Mouse (Mus musculus): ENCODE measurements at regions not wholly inside any gene's neighbourhood (a gene's known extent, or its start where the extent isn't known, plus 50 kb on each side); places are given as distances from the start of the nearest gene placed in this dataset.

GRCm38 (mm10) chr2:148320896-148321295 is 74.2 kb upstream of the Sstr4 start:
- Histone ChIP-seq H3K27ac (ENCODE audit: low read depth, low read length) (no peak overlapping the region), H3K27me3 (ENCODE audit: insufficient read depth, low read length) (no peaks in the 10 kb centered on the region), H3K9me3 (ENCODE audit: low read length) (no peaks in the 10 kb centered on the region), H3K4me1 (ENCODE audit: insufficient read depth) (no peaks in the 10 kb centered on the region), H3K4me3 (ENCODE audit: low read depth, low read length) (no peak overlapping the region), H3K36me3 (ENCODE audit: insufficient read depth) (no peaks in the 10 kb centered on the region), H3K9ac (no peak overlapping the region), H3K4me2 (ENCODE audit: low read depth) (no peak overlapping the region)
- WGBS: 66% methylated on average over 1 of the region's 1 CpGs
- DNase-seq (peak; percentile 18), ATAC-seq (peak; percentile 40; the same call in 1 of the 2 replicates)
- no peak for TF ChIP-seq CTCF (IDR thresholded peaks at IDR 0.05; ENCODE audit: low read depth)

- WGBS: 93% methylated on average over 3 of the region's 3 CpGs
These were observed 69.8 kb upstream of the Sstr4 start for GRCm38 (mm10) chr2:148325362-148325761.

GRCm38 (mm10) chr2:148325854-148326387 is 69.2 kb upstream of the Sstr4 start:
- no peak for ATAC-seq
- no peaks in the 10 kb centered on the region for H3K4me1 ChIP-seq (ENCODE audit: insufficient read depth)
- no peak for DNase-seq
- H3K4me2 ChIP-seq (ENCODE audit: low read depth): no peak overlapping the region
- WGBS: 78% methylated on average over 4 of the region's 4 CpGs
- H3K27ac ChIP-seq (ENCODE audit: low read depth, low read length): no peak overlapping the region
- H3K4me3 ChIP-seq (ENCODE audit: low read depth, low read length): no peak overlapping the region
- H3K9ac ChIP-seq: no peak overlapping the region
- H3K36me3 ChIP-seq (ENCODE audit: insufficient read depth): no peaks in the 10 kb centered on the region
- H3K9me3 ChIP-seq (ENCODE audit: low read length): no peaks in the 10 kb centered on the region
- no peak for TF ChIP-seq CTCF (IDR thresholded peaks at IDR 0.05; ENCODE audit: low read depth)
- no peaks in the 10 kb centered on the region for H3K27me3 ChIP-seq (ENCODE audit: insufficient read depth, low read length)

More at GRCm38 (mm10) chr2:148325362-148325761, 69.8 kb upstream of the Sstr4 start:
- Histone ChIP-seq H3K36me3 (ENCODE audit: insufficient read depth) (no peaks in the 10 kb centered on the region), H3K4me3 (ENCODE audit: low read depth, low read length) (no peak overlapping the region), H3K27ac (ENCODE audit: low read depth, low read length) (no peak overlapping the region), H3K9me3 (ENCODE audit: low read length) (no peaks in the 10 kb centered on the region), H3K4me1 (ENCODE audit: insufficient read depth) (no peaks in the 10 kb centered on the region), H3K4me2 (ENCODE audit: low read depth) (no peak overlapping the region), H3K9ac (no peak overlapping the region), H3K27me3 (ENCODE audit: insufficient read depth, low read length) (no peaks in the 10 kb centered on the region)
- DNase-seq: no peak
- ATAC-seq: no peak
- no peak for TF ChIP-seq CTCF (IDR thresholded peaks at IDR 0.05; ENCODE audit: low read depth)

- Histone ChIP-seq H3K9me3 (ENCODE audit: low read length) (no peaks in the 10 kb centered on the region), H3K9ac (no peak overlapping the region), H3K27me3 (ENCODE audit: insufficient read depth, low read length) (no peaks in the 10 kb centered on the region), H3K36me3 (ENCODE audit: insufficient read depth) (no peaks in the 10 kb centered on the region), H3K27ac (ENCODE audit: low read depth, low read length) (no peak overlapping the region), H3K4me3 (ENCODE audit: low read depth, low read length) (no peak overlapping the region), H3K4me1 (ENCODE audit: insufficient read depth) (no peaks in the 10 kb centered on the region), H3K4me2 (ENCODE audit: low read depth) (no peak overlapping the region)
- DNase-seq: no peak
- TF ChIP-seq CTCF (IDR thresholded peaks at IDR 0.05; ENCODE audit: low read depth): no peak
- 78% methylated on average over 2 of the region's 2 CpGs for WGBS
- no peak for ATAC-seq
These were observed 68.7 kb upstream of the Sstr4 start for GRCm38 (mm10) chr2:148326414-148326813.

GRCm38 (mm10) chr2:148327552-148327951 is 67.6 kb upstream of the Sstr4 start:
- 86% methylated on average over 1 of the region's 1 CpGs for WGBS
- no peaks in the 10 kb centered on the region for H3K9me3 ChIP-seq (ENCODE audit: low read length)
- no peaks in the 10 kb centered on the region for H3K4me1 ChIP-seq (ENCODE audit: insufficient read depth)

GRCm38 (mm10) chr2:148330368-148330767 is 64.8 kb upstream of the Sstr4 start:
- ATAC-seq: no peak
- WGBS: 89% methylated on average over 2 of the region's 2 CpGs
- Histone ChIP-seq H3K36me3 (ENCODE audit: insufficient read depth) (no peaks in the 10 kb centered on the region), H3K27me3 (ENCODE audit: insufficient read depth, low read length) (no peaks in the 10 kb centered on the region), H3K9ac (no peak overlapping the region), H3K4me2 (ENCODE audit: low read depth) (no peak overlapping the region), H3K4me1 (ENCODE audit: insufficient read depth) (no peaks in the 10 kb centered on the region), H3K4me3 (ENCODE audit: low read depth, low read length) (no peak overlapping the region), H3K27ac (ENCODE audit: low read depth, low read length) (no peak overlapping the region), H3K9me3 (ENCODE audit: low read length) (no peaks in the 10 kb centered on the region)
- TF ChIP-seq CTCF (IDR thresholded peaks at IDR 0.05; ENCODE audit: low read depth): no peak
- no peak for DNase-seq

More at GRCm38 (mm10) chr2:148327552-148327951, 67.6 kb upstream of the Sstr4 start:
- no peaks in the 10 kb centered on the region for H3K36me3 ChIP-seq (ENCODE audit: insufficient read depth)
- no peak overlapping the region for H3K4me3 ChIP-seq (ENCODE audit: low read depth, low read length)
- no peak overlapping the region for H3K9ac ChIP-seq
- no peak overlapping the region for H3K27ac ChIP-seq (ENCODE audit: low read depth, low read length)
- no peak for DNase-seq
- ATAC-seq: 0 out of 2 replicates have a peak, but pooled peaks have one; percentile 10
- H3K4me2 ChIP-seq (ENCODE audit: low read depth): no peak overlapping the region
- H3K27me3 ChIP-seq (ENCODE audit: insufficient read depth, low read length): no peaks in the 10 kb centered on the region
- TF ChIP-seq CTCF (IDR thresholded peaks at IDR 0.05; ENCODE audit: low read depth): no peak

- no peak for TF ChIP-seq CTCF (IDR thresholded peaks at IDR 0.05; ENCODE audit: low read depth)
- no peak overlapping the region for H3K4me2 ChIP-seq (ENCODE audit: low read depth)
- WGBS: 98% methylated on average over 1 of the region's 1 CpGs
- H3K9ac ChIP-seq: no peak overlapping the region
- H3K4me3 ChIP-seq (ENCODE audit: low read depth, low read length): no peak overlapping the region
- H3K9me3 ChIP-seq (ENCODE audit: low read length): no peaks in the 10 kb centered on the region
- no peaks in the 10 kb centered on the region for H3K36me3 ChIP-seq (ENCODE audit: insufficient read depth)
- ATAC-seq (no peak), DNase-seq (no peak)
- no peak overlapping the region for H3K27ac ChIP-seq (ENCODE audit: low read depth, low read length)
- no peaks in the 10 kb centered on the region for H3K27me3 ChIP-seq (ENCODE audit: insufficient read depth, low read length)
- H3K4me1 ChIP-seq (ENCODE audit: insufficient read depth): no peaks in the 10 kb centered on the region
These were observed 60.6 kb upstream of the Sstr4 start for GRCm38 (mm10) chr2:148334555-148334954.
